Mouse (Mus musculus): ENCODE results near the gene Tbl2.

DNA sequence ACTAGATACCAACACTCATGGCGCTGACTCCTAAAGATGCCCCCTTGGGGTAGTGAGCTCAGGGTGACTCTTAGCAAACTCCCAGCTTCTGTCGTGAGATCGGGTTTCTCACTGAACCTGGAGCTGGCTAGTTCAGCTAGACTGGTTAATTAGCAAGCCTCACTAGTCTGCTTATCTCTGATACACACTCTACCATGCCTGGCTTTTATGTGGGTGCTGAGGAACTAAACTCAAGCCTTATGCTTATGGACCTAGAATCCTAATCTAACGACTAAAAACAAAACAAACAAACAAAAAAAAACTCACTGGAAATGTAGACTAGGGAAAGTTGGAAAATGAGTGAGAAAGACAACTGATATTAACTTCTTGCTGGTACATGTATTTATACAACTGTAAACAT is 5.0 kb upstream of the Tbl2 start:
- TF ChIP-seq CTCF (IDR thresholded peaks at IDR 0.05; ENCODE audit: control insufficient read depth, insufficient read depth, insufficient read length), result no peak
- TF ChIP-seq MYOD1 (IDR thresholded peaks at IDR 0.05; ENCODE audit: control insufficient read depth, insufficient read length, low read depth), result no peak
- no peak for TF ChIP-seq CEBPB (IDR thresholded peaks at IDR 0.05; ENCODE audit: low read depth)
- TF ChIP-seq MAX (IDR thresholded peaks at IDR 0.05), result no peak
- TF ChIP-seq MYOG (IDR thresholded peaks at IDR 0.05; ENCODE audit: control insufficient read depth, extremely low read depth, insufficient read length), result no peak
- TF ChIP-seq FOSL1 (IDR thresholded peaks at IDR 0.05; ENCODE audit: insufficient read depth, low read length, poor library complexity, severe bottlenecking), result no peak
- TF ChIP-seq USF1 (IDR thresholded peaks at IDR 0.05; ENCODE audit: low read depth), result no peak
